Comparison of ENCODE assay signal across 26 mouse cellular contexts in genomic region chr3:50825534-50826423, GRCm38 (mm10).
DNase-seq lines count a peak whose midpoint lies in the region; ATAC-seq lines count a peak whose summit lies in the region.
"Had no signal": no experiment of that assay in that cellular context is flagged by ENCODE, and none has a peak within 500 bp of the region (broad histone marks: within the 10 kb centered on the region; RNA-seq: fewer than 3 reads in every experiment).

No protein-coding gene starts in this region.

- no peaks in the 10 kb centered on the region for H3K9me3 ChIP-seq in embryonic facial prominence, embryonic 12.5 days
- H3K9me3 ChIP-seq in embryonic facial prominence, embryonic 10.5 days: no peaks in the 10 kb centered on the region
- no peaks in the 10 kb centered on the region for H3K9me3 ChIP-seq in hindbrain, embryonic 14.5 days (ENCODE audit: control insufficient read depth, low read length)
- H3K9me3 ChIP-seq in hindbrain, embryonic 11.5 days (ENCODE audit: control insufficient read depth, low read length): no peaks in the 10 kb centered on the region
- no peaks in the 10 kb centered on the region for H3K9me3 ChIP-seq in embryonic facial prominence, embryonic 13.5 days
- no peaks in the 10 kb centered on the region for H3K9me3 ChIP-seq in midbrain, embryonic 16.5 days (replicated peaks; ENCODE audit: control insufficient read depth, low read length, poor library complexity, severe bottlenecking)
- H3K9me3 ChIP-seq: forebrain, embryonic 13.5 days; heart, embryonic 13.5 days; limb, embryonic 15.5 days; neural tube, embryonic 12.5 days had no signal

- H3K36me3 ChIP-seq in embryonic facial prominence, embryonic 12.5 days: no peaks in the 10 kb centered on the region
- H3K36me3 ChIP-seq in embryonic facial prominence, embryonic 10.5 days (replicated peaks): no peaks in the 10 kb centered on the region
- no peaks in the 10 kb centered on the region for H3K36me3 ChIP-seq in hindbrain, embryonic 14.5 days (replicated peaks; ENCODE audit: control insufficient read depth, insufficient read depth)
- H3K36me3 ChIP-seq in hindbrain, embryonic 11.5 days (ENCODE audit: control insufficient read depth, insufficient read depth, low read length): no peaks in the 10 kb centered on the region
- H3K36me3 ChIP-seq in embryonic facial prominence, embryonic 13.5 days: no peaks in the 10 kb centered on the region
- H3K36me3 ChIP-seq in midbrain, embryonic 16.5 days (ENCODE audit: control insufficient read depth, insufficient read depth, low read length): no peaks in the 10 kb centered on the region
- H3K36me3 ChIP-seq: heart, embryonic 13.5 days; limb, embryonic 15.5 days; neural tube, embryonic 12.5 days had no signal

- H3K4me1 ChIP-seq in embryonic facial prominence, embryonic 12.5 days: peaks cover 11% of the 10 kb centered on the region
- H3K4me1 ChIP-seq in embryonic facial prominence, embryonic 10.5 days: peaks cover 8% of the 10 kb centered on the region; the same call in 1 of the 2 replicates
- no peaks in the 10 kb centered on the region; the same call in 1 of the 2 replicates for H3K4me1 ChIP-seq in hindbrain, embryonic 14.5 days (replicated peaks; ENCODE audit: control insufficient read depth, insufficient read depth, low read length)
- H3K4me1 ChIP-seq in hindbrain, embryonic 11.5 days (replicated peaks; ENCODE audit: control insufficient read depth, insufficient read depth, low read length): no peaks in the 10 kb centered on the region
- H3K4me1 ChIP-seq in embryonic facial prominence, embryonic 13.5 days: peaks cover 15% of the 10 kb centered on the region
- H3K4me1 ChIP-seq in midbrain, embryonic 16.5 days (ENCODE audit: control insufficient read depth, insufficient read depth, low read length): peaks cover 10% of the 10 kb centered on the region
- H3K4me1 ChIP-seq: limb, embryonic 15.5 days; neural tube, embryonic 12.5 days had no signal

- no peak for ATAC-seq in embryonic facial prominence, embryonic 12.5 days (ENCODE audit: insufficient number of reproducible peaks, insufficient read depth, low FRiP score, low TSS enrichment)
- ATAC-seq in hindbrain, embryonic 14.5 days (ENCODE audit: low FRiP score): no peak
- ATAC-seq in hindbrain, embryonic 11.5 days (ENCODE audit: low FRiP score): no peak
- ATAC-seq in embryonic facial prominence, embryonic 13.5 days (ENCODE audit: insufficient number of reproducible peaks, insufficient read depth, low FRiP score, low TSS enrichment, low read depth): no peak
- peak; percentile 70 for ATAC-seq in midbrain, embryonic 16.5 days
- ATAC-seq: activated CD4-positive, CD25-positive, alpha-beta regulatory T cell, adult 4 months; forebrain, embryonic 13.5 days had no signal

- no peak overlapping the region for H3K4me2 ChIP-seq in embryonic facial prominence, embryonic 12.5 days (replicated peaks)
- H3K4me2 ChIP-seq in hindbrain, embryonic 14.5 days (replicated peaks): no peak overlapping the region
- no peak overlapping the region for H3K4me2 ChIP-seq in hindbrain, embryonic 11.5 days (replicated peaks; ENCODE audit: low read depth, low read length)
- no peak overlapping the region for H3K4me2 ChIP-seq in embryonic facial prominence, embryonic 13.5 days
- no peak overlapping the region for H3K4me2 ChIP-seq in midbrain, embryonic 16.5 days (ENCODE audit: low read length)
- H3K4me2 ChIP-seq: forebrain, embryonic 13.5 days; heart, embryonic 13.5 days; limb, embryonic 15.5 days; lung, embryonic 14.5 days; neural tube, embryonic 12.5 days had no signal

- DNase-seq in embryonic facial prominence, embryonic 10.5 days (ENCODE audit: low spot score): no peak
- DNase-seq in hindbrain, embryonic 14.5 days (ENCODE audit: low spot score): no peak
- no peak for DNase-seq in hindbrain, embryonic 11.5 days (ENCODE audit: low spot score)
- no peak for DNase-seq in right cerebral cortex, postnatal 4 days
- DNase-seq: adrenal gland, adult 8-10 months; cerebellum, adult 2 months; cerebellum, postnatal 25 days; embryo, embryonic 11 days; gastrocnemius, postnatal 14 days; heart, adult 18-20 months; heart, postnatal 14 days; kidney, adult 2 months; left cerebral cortex, postnatal 4 days; lung, embryonic 14.5 days; thymus, postnatal 14 days had no signal

- H3K9ac ChIP-seq in embryonic facial prominence, embryonic 12.5 days: no peak overlapping the region
- H3K9ac ChIP-seq in hindbrain, embryonic 14.5 days: no peak overlapping the region
- no peak overlapping the region for H3K9ac ChIP-seq in hindbrain, embryonic 11.5 days (ENCODE audit: low read depth, low read length)
- H3K9ac ChIP-seq in embryonic facial prominence, embryonic 13.5 days: no peak overlapping the region
- no peak overlapping the region for H3K9ac ChIP-seq in midbrain, embryonic 16.5 days (ENCODE audit: low read depth, low read length)
- H3K9ac ChIP-seq: forebrain, embryonic 13.5 days; heart, embryonic 13.5 days; limb, embryonic 15.5 days; liver, embryonic 14.5 days; lung, embryonic 14.5 days; neural tube, embryonic 12.5 days had no signal

- no peaks in the 10 kb centered on the region for H3K27me3 ChIP-seq in embryonic facial prominence, embryonic 12.5 days
- H3K27me3 ChIP-seq in embryonic facial prominence, embryonic 10.5 days (replicated peaks; ENCODE audit: low read depth, poor library complexity, severe bottlenecking): no peaks in the 10 kb centered on the region
- no peaks in the 10 kb centered on the region for H3K27me3 ChIP-seq in hindbrain, embryonic 14.5 days (ENCODE audit: control insufficient read depth, insufficient read depth, low read length)
- H3K27me3 ChIP-seq in hindbrain, embryonic 11.5 days (ENCODE audit: control insufficient read depth, insufficient read depth, low read length): no peaks in the 10 kb centered on the region
- no peaks in the 10 kb centered on the region for H3K27me3 ChIP-seq in embryonic facial prominence, embryonic 13.5 days
- no peaks in the 10 kb centered on the region for H3K27me3 ChIP-seq in midbrain, embryonic 16.5 days (ENCODE audit: control insufficient read depth, insufficient read depth, low read depth, low read length)
- H3K27me3 ChIP-seq: forebrain, embryonic 13.5 days; heart, embryonic 13.5 days; limb, embryonic 15.5 days; neural tube, embryonic 12.5 days had no signal

- no peak overlapping the region for H3K4me3 ChIP-seq in embryonic facial prominence, embryonic 12.5 days
- no peak overlapping the region for H3K4me3 ChIP-seq in embryonic facial prominence, embryonic 10.5 days
- H3K4me3 ChIP-seq in hindbrain, embryonic 14.5 days (replicated peaks; ENCODE audit: low read length): no peak overlapping the region
- no peak overlapping the region for H3K4me3 ChIP-seq in hindbrain, embryonic 11.5 days (ENCODE audit: low read depth, low read length)
- H3K4me3 ChIP-seq in embryonic facial prominence, embryonic 13.5 days: no peak overlapping the region
- H3K4me3 ChIP-seq in midbrain, embryonic 16.5 days (ENCODE audit: low read depth, low read length): no peak overlapping the region
- H3K4me3 ChIP-seq: forebrain, embryonic 13.5 days; heart, embryonic 13.5 days; left cerebral cortex, adult 2 months; limb, embryonic 15.5 days; neural tube, embryonic 12.5 days had no signal

- WGBS in embryonic facial prominence, embryonic 12.5 days: 59% methylated on average over 5 of the region's 5 CpGs
- 71% methylated on average over 5 of the region's 5 CpGs for WGBS in embryonic facial prominence, embryonic 10.5 days
- 57% methylated on average over 5 of the region's 5 CpGs for WGBS in hindbrain, embryonic 14.5 days
- 72% methylated on average over 5 of the region's 5 CpGs for WGBS in hindbrain, embryonic 11.5 days
- WGBS in embryonic facial prominence, embryonic 13.5 days: 41% methylated on average over 5 of the region's 5 CpGs
- 29% methylated on average over 5 of the region's 5 CpGs for WGBS in midbrain, embryonic 16.5 days

- H3K27ac ChIP-seq in embryonic facial prominence, embryonic 12.5 days: 0 out of 2 replicates have a peak overlapping the region, but pooled peaks have one; percentile 32
- H3K27ac ChIP-seq in embryonic facial prominence, embryonic 10.5 days (replicated peaks): no peak overlapping the region
- peak overlapping the region; percentile 6; the same call in 1 of the 2 replicates for H3K27ac ChIP-seq in hindbrain, embryonic 14.5 days
- no peak overlapping the region for H3K27ac ChIP-seq in hindbrain, embryonic 11.5 days (ENCODE audit: low read depth, low read length)
- peak overlapping the region; percentile 77 for H3K27ac ChIP-seq in embryonic facial prominence, embryonic 13.5 days
- peak overlapping the region; percentile 45 for H3K27ac ChIP-seq in midbrain, embryonic 16.5 days (ENCODE audit: low read length)
- H3K27ac ChIP-seq: forebrain, embryonic 13.5 days; heart, embryonic 13.5 days; kidney, postnatal 0 days; left cerebral cortex, adult 2 months; limb, embryonic 15.5 days; liver, embryonic 14.5 days; neural tube, embryonic 12.5 days had no signal

Comparison
In these comparisons a context has a peak if more than half of its experiments do, and no peak if none do; other contexts are left out.
1. H3K27ac ChIP-seq: peak in embryonic facial prominence, embryonic 12.5 days (single experiment), hindbrain, embryonic 14.5 days (single experiment), embryonic facial prominence, embryonic 13.5 days (single experiment) and midbrain, embryonic 16.5 days (single experiment); none in embryonic facial prominence, embryonic 10.5 days (single experiment) and hindbrain, embryonic 11.5 days (single experiment).